Mouse (Mus musculus): ENCODE measurements around the gene Itm2a. TPM values are rescaled to one million over a fixed set of nuclear protein-coding genes. Genes with fewer than 3 reads are reported as not detected.

The Itm2a gene
- total RNA-seq (2015; ENCODE audit: low replicate concordance), result 3.4 TPM in 1 of 2 replicates, not detected in the other
- total RNA-seq (2017; ENCODE audit: low replicate concordance), result 0.08 TPM in 1 of 2 replicates, not detected in the other

GRCm38 (mm10) chrX:107402915-107403912 lies at the start of gene Itm2a:
Gene Itm2a, minus strand, starts transcription at chrX:107403376.
- ATAC-seq (replicated peaks; ENCODE audit: low FRiP score, poor library complexity, severe bottlenecking), result no peak

DNA sequence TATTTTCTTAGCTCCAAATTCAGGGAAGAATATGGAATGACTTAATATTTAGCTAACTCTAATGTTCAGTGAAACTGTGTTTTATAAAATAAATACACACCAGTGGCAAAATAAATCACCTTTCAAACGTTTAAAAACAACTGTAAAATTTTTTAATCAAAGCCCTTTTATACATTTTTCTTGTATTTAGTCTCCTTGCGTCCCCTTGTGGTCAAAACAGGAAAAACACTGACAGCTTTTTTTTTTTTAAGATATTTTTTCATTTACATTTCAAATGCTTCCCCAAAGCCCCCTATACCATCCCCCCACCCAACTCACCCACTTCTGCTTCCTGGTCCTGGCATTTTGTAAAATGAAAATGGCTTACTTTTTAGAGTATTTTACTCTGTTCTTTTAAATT lies 32.7 kb upstream of the Itm2a start:
- ATAC-seq (replicated peaks; ENCODE audit: low FRiP score, poor library complexity, severe bottlenecking), result no peak

DNA sequence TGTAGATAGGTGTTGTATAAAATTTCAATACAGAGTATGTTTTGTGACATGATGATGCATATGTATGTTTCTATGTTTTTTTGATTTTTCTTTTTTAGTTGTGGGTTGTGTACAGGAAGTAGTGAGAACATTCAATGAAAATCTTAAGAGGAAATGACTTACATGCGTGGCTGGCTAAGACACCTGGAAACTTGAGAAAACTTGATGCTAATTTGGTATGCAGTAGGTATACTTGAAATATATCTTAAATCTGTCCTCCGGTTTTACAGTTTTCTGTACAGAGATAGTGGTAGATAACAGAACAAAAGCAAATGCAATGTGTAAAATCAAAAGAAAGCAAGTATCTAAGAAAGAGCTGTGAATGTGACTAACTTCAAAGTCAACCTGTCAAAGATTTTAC lies 18.1 kb upstream of the Itm2a start:
- ATAC-seq (replicated peaks; ENCODE audit: low FRiP score, poor library complexity, severe bottlenecking), result no peak

- ATAC-seq (replicated peaks; ENCODE audit: low FRiP score, poor library complexity, severe bottlenecking), result no peak
Measured at GRCm38 (mm10) chrX:107417345-107417744, 14.2 kb upstream of the Itm2a start.

DNA sequence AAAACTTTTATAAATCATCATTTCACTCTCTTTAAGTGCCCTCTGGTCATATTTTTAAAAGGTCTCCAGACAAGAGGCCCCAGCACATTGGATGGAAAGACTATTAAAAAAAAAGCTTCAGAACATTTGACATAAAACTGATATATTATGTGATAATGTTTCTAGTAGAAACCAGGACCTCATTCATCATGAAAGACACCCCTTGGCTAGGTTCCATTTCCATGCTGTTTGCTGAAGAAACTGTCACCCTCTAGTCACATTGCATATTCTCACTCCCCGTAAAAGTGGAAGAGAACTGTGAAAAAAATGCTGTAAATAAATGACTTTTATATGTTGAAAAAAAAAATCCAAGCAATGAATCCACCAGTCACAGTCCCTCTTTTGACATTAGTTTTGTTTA lies 12.8 kb upstream of the Itm2a start:
- ATAC-seq (replicated peaks; ENCODE audit: low FRiP score, poor library complexity, severe bottlenecking), result no peak

DNA sequence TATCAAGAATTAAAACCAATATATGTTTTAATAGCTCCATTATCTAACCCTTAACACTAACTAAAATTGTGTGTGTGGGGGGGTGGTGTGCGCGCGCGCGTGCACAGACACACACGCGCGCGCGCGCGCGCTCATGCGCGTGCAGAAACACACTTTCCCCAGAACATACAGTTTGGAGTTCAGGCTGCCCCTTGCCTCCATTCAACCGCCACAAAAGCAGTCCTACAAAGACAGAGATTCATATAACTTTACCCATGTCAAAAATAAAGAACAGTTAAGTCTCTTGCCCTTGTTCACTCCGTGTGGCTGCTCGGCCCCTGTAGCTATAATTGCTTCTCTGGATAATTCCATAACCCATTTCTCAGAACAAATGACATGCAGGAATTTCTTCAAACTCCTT lies 695 bp downstream of the Itm2a start:
- ATAC-seq (replicated peaks; ENCODE audit: low FRiP score, poor library complexity, severe bottlenecking), result no peak

GRCm38 (mm10) chrX:107399087-107399486 lies 4.1 kb downstream of the Itm2a start:
- no peak for ATAC-seq (replicated peaks; ENCODE audit: low FRiP score, poor library complexity, severe bottlenecking)

GRCm38 (mm10) chrX:107393256-107393655 lies 9.9 kb downstream of the Itm2a start:
- ATAC-seq (replicated peaks; ENCODE audit: low FRiP score, poor library complexity, severe bottlenecking), result no peak

- no peak for ATAC-seq (replicated peaks; ENCODE audit: low FRiP score, poor library complexity, severe bottlenecking)
Measured at GRCm38 (mm10) chrX:107375329-107375728, 27.8 kb downstream of the Itm2a start.

Other genes with a start within 250 kb of the Itm2a start
- 0.84 and 1.1 TPM in 2 replicates for gene Gpr174, start 147.5 kb downstream of the Itm2a start, total RNA-seq (2015; ENCODE audit: low replicate concordance)
- 1.7 and 2.3 TPM in 2 replicates for gene Gpr174, start 147.5 kb downstream of the Itm2a start, total RNA-seq (2017; ENCODE audit: low replicate concordance)

Data from erythroid progenitor cell, adult 5-6 weeks (primary cell).